Mouse (Mus musculus): ENCODE measurements at regions not wholly inside any gene's neighbourhood (a gene's known extent, or its start where the extent isn't known, plus 50 kb on each side); places are given as distances from the start of the nearest gene placed in this dataset.

DNA sequence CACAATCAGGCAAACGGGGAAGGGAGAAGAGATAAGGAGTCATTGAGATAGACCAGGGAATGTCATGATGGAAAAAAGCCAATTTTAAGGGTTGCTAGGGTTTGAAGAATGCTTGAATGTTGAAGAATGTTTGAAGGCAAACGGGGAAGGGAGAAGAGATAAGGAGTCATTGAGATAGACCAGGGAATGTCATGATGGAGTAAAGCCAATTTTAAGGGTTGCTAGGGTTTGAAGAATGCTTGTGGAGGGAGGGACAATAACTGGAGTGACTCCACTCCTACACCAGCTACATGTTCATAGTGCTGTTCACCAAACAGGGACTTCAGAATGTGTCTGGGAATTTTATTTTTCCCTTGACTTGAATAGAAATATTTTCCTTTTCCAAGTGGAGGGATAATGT lies 476.0 kb upstream of the Klf4 start:
- no peaks in the 10 kb centered on the region for H3K4me1 ChIP-seq (ENCODE audit: control insufficient read depth in 1 of 2, insufficient read depth in 2 of 2)
- H3K27ac ChIP-seq (ENCODE audit: insufficient read depth, low read depth) = no peak overlapping the region
- H3K79me2 ChIP-seq (replicated peaks; ENCODE audit: control insufficient read depth, extremely low read depth, insufficient read depth, poor library complexity, severe bottlenecking) = no peaks in the 10 kb centered on the region
- no peaks in the 10 kb centered on the region for H3K9me3 ChIP-seq (replicated peaks; ENCODE audit: low read length)
- no peak overlapping the region for H3K4me2 ChIP-seq (ENCODE audit: insufficient read depth, low read depth, poor library complexity, severe bottlenecking)
- no peak overlapping the region for H3K4me3 ChIP-seq (replicated peaks in 1 of 3; ENCODE audit: low read depth in 2 of 3, low read length in 2 of 3, poor library complexity in 1 of 3)
- TF ChIP-seq USF1 (IDR thresholded peaks at IDR 0.05; ENCODE audit: low read depth, low read length) = no peak
- TF ChIP-seq ZKSCAN1 (IDR thresholded peaks at IDR 0.05; ENCODE audit: borderline replicate concordance, low read depth, low read length) = no peak
- no peak for TF ChIP-seq ELF1 (IDR thresholded peaks at IDR 0.05; ENCODE audit: low read depth, low read length)
- no peak for TF ChIP-seq SIN3A (IDR thresholded peaks at IDR 0.05; ENCODE audit: low read length)
- no peak for TF ChIP-seq E2F4 (IDR thresholded peaks at IDR 0.05; ENCODE audit: insufficient replicate concordance, low read depth, low read length)
- TF ChIP-seq RAD21 (IDR thresholded peaks at IDR 0.05; ENCODE audit: low read depth, low read length) = no peak
- no peak for TF ChIP-seq TBP (conservative IDR thresholded peaks at IDR 0.05; ENCODE audit: low read depth, low read length)
- TF ChIP-seq ZC3H11A (IDR thresholded peaks at IDR 0.05; ENCODE audit: low read depth, low read length) = no peak
- no peak for TF ChIP-seq IRF4 (IDR thresholded peaks at IDR 0.05; ENCODE audit: low read depth, low read length)
- TF ChIP-seq TCF12 (IDR thresholded peaks at IDR 0.05; ENCODE audit: low read depth, low read length) = no peak
- no peak for TF ChIP-seq ZMIZ1 (IDR thresholded peaks at IDR 0.05; ENCODE audit: low read depth, low read length)
- no peaks in the 10 kb centered on the region for H3K36me3 ChIP-seq (replicated peaks in 1 of 2; ENCODE audit: control insufficient read depth in 1 of 2, insufficient read depth in 1 of 2, low read length in 1 of 2)
- in situ Hi-C loops (cut with MboI; ENCODE audit: low pct_ligation_motif_present, low pct_unique_long_range_greater_than_20kb, low sequenced_read_pairs) = no loop called here
- no peak for DNase-seq (ENCODE audit: extremely low read depth)
- dilution Hi-C loops (cut with MboI; ENCODE audit: extremely low pct_ligation_motif_present, extremely low pct_unique_long_range_greater_than_20kb, low sequenced_read_pairs) = no loop called here
- H3K9ac ChIP-seq (ENCODE audit: insufficient read depth, low read depth) = no peak overlapping the region
- H3K27me3 ChIP-seq (replicated peaks) = no peaks in the 10 kb centered on the region

GRCm38 (mm10) chr4:56004227-56004626 lies 472.0 kb upstream of the Klf4 start:
- H3K36me3 ChIP-seq (replicated peaks in 1 of 2; ENCODE audit: control insufficient read depth in 1 of 2, insufficient read depth in 1 of 2, low read length in 1 of 2) = no peaks in the 10 kb centered on the region
- no peak overlapping the region for H3K4me2 ChIP-seq (ENCODE audit: insufficient read depth, low read depth, poor library complexity, severe bottlenecking)
- no peaks in the 10 kb centered on the region for H3K79me2 ChIP-seq (replicated peaks; ENCODE audit: control insufficient read depth, extremely low read depth, insufficient read depth, poor library complexity, severe bottlenecking)
- in situ Hi-C loops (cut with MboI; ENCODE audit: low pct_ligation_motif_present, low pct_unique_long_range_greater_than_20kb, low sequenced_read_pairs) (no loop called here), dilution Hi-C loops (cut with MboI; ENCODE audit: extremely low pct_ligation_motif_present, extremely low pct_unique_long_range_greater_than_20kb, low sequenced_read_pairs) (no loop called here)
- DNase-seq (ENCODE audit: extremely low read depth) = no peak
- H3K4me3 ChIP-seq (replicated peaks in 1 of 3; ENCODE audit: low read depth in 2 of 3, low read length in 2 of 3, poor library complexity in 1 of 3) = no peak overlapping the region
- H3K9me3 ChIP-seq (replicated peaks; ENCODE audit: low read length) = no peaks in the 10 kb centered on the region
- TF ChIP-seq PAX5 (IDR thresholded peaks at IDR 0.05; ENCODE audit: low read length) (no peak), TBP (conservative IDR thresholded peaks at IDR 0.05; ENCODE audit: low read depth, low read length) (no peak), ZKSCAN1 (IDR thresholded peaks at IDR 0.05; ENCODE audit: borderline replicate concordance, low read depth, low read length) (no peak), JUND (conservative IDR thresholded peaks at IDR 0.05; ENCODE audit: low read depth, low read length) (no peak), CHD2 (IDR thresholded peaks at IDR 0.05; ENCODE audit: low read length) (no peak), EP300 (IDR thresholded peaks at IDR 0.05; ENCODE audit: low read length) (no peak), TCF12 (IDR thresholded peaks at IDR 0.05; ENCODE audit: low read depth, low read length) (no peak), KAT2A (IDR thresholded peaks at IDR 0.05; ENCODE audit: insufficient replicate concordance, low read length) (no peak), USF1 (IDR thresholded peaks at IDR 0.05; ENCODE audit: low read depth, low read length) (no peak), MYC (IDR thresholded peaks at IDR 0.05; ENCODE audit: low read depth, low read length) (no peak), GABPA (IDR thresholded peaks at IDR 0.05; ENCODE audit: insufficient replicate concordance, low read depth, low read length) (no peak), MAFK (IDR thresholded peaks at IDR 0.05; ENCODE audit: insufficient replicate concordance, low read length) (no peak), MAX (IDR thresholded peaks at IDR 0.05; ENCODE audit: low read length) (no peak), USF2 (conservative IDR thresholded peaks at IDR 0.05; ENCODE audit: low read depth, low read length) (no peak), SIN3A (IDR thresholded peaks at IDR 0.05; ENCODE audit: low read length) (no peak), ZNF384 (IDR thresholded peaks at IDR 0.05; ENCODE audit: low read depth, low read length) (no peak), MXI1 (IDR thresholded peaks at IDR 0.05; ENCODE audit: low read depth, low read length) (no peak), HCFC1 (IDR thresholded peaks at IDR 0.05; ENCODE audit: low read depth, low read length) (no peak)
- no peaks in the 10 kb centered on the region for H3K4me1 ChIP-seq (ENCODE audit: control insufficient read depth in 1 of 2, insufficient read depth in 2 of 2)
- H3K27ac ChIP-seq (ENCODE audit: insufficient read depth, low read depth) = no peak overlapping the region
- H3K9ac ChIP-seq (ENCODE audit: insufficient read depth, low read depth) = no peak overlapping the region
- H3K27me3 ChIP-seq (replicated peaks) = no peaks in the 10 kb centered on the region

Measured in CH12.LX (cell line).